Mouse (Mus musculus): ENCODE measurements at regions not wholly inside any gene's neighbourhood (a gene's known extent, or its start where the extent isn't known, plus 50 kb on each side); places are given as distances from the start of the nearest gene placed in this dataset.

- DNase-seq, result no peak
Measured at GRCm38 (mm10) chr7:124455659-124456058, 473.0 kb downstream of the Hs3st4 start.

- DNase-seq, result no peak
Measured at GRCm38 (mm10) chr7:124487326-124487725, 504.7 kb downstream of the Hs3st4 start.

- no peak for DNase-seq
Measured at GRCm38 (mm10) chr7:124491109-124491793, 508.6 kb downstream of the Hs3st4 start.

- DNase-seq, result no peak
Measured at GRCm38 (mm10) chr7:124491851-124492390, 509.3 kb downstream of the Hs3st4 start.

GRCm38 (mm10) chr7:124500636-124501035 is 518.0 kb downstream of the Hs3st4 start:
- no peak for DNase-seq

GRCm38 (mm10) chr7:124502760-124503159 is 520.1 kb downstream of the Hs3st4 start:
- DNase-seq, result no peak

GRCm38 (mm10) chr7:124549038-124549437 is 566.4 kb downstream of the Hs3st4 start:
- no peak for DNase-seq

GRCm38 (mm10) chr7:124557213-124557612 is 574.5 kb downstream of the Hs3st4 start:
- no peak for DNase-seq

GRCm38 (mm10) chr7:124570804-124571203 is 588.1 kb downstream of the Hs3st4 start:
- DNase-seq, result no peak

GRCm38 (mm10) chr7:124573666-124574065 is 591.0 kb downstream of the Hs3st4 start:
- no peak for DNase-seq

- DNase-seq, result no peak
Measured at GRCm38 (mm10) chr7:124581342-124581741, 598.7 kb downstream of the Hs3st4 start.

GRCm38 (mm10) chr7:124585296-124585695 is 602.6 kb downstream of the Hs3st4 start:
- no peak for DNase-seq

GRCm38 (mm10) chr7:124591369-124591768 is 608.7 kb downstream of the Hs3st4 start:
- DNase-seq, result no peak

- DNase-seq, result no peak
Measured at GRCm38 (mm10) chr7:124593462-124593861, 610.8 kb downstream of the Hs3st4 start.

GRCm38 (mm10) chr7:124600767-124601166 is 618.1 kb downstream of the Hs3st4 start:
- DNase-seq, result no peak

- DNase-seq, result no peak
Measured at GRCm38 (mm10) chr7:124604581-124604980, 621.9 kb downstream of the Hs3st4 start.

GRCm38 (mm10) chr7:124605978-124606377 is 623.3 kb downstream of the Hs3st4 start:
- DNase-seq, result no peak

- no peak for DNase-seq
Measured at GRCm38 (mm10) chr7:124607061-124607460, 624.4 kb downstream of the Hs3st4 start.

GRCm38 (mm10) chr7:124610437-124610836 is 627.8 kb downstream of the Hs3st4 start:
- DNase-seq, result no peak

- no peak for DNase-seq
Measured at GRCm38 (mm10) chr7:124647131-124647530, 664.5 kb downstream of the Hs3st4 start.

GRCm38 (mm10) chr7:124667180-124667968 is 684.7 kb downstream of the Hs3st4 start:
- no peak for DNase-seq

- DNase-seq, result no peak
Measured at GRCm38 (mm10) chr7:124668058-124668457, 685.4 kb downstream of the Hs3st4 start.

- DNase-seq, result no peak
Measured at GRCm38 (mm10) chr7:124670477-124670876, 687.8 kb downstream of the Hs3st4 start.

- DNase-seq, result no peak
Measured at GRCm38 (mm10) chr7:124671117-124671516, 688.4 kb downstream of the Hs3st4 start.
